Mouse (Mus musculus) heart, embryonic 12.5 days (tissue): ENCODE measurements around the gene Sh2d1b2. TPM values are rescaled to one million over a fixed set of nuclear protein-coding genes. Genes with fewer than 3 reads are reported as not detected.

Source experiments
- polyA plus RNA-seq: library from polyadenylated mRNA; unstranded; fragments of >200 nt; fragmentation: Nextera tagmentation; extraction: Ambion mirVana; gene quantifications from 2 replicates; pipeline ENCODE4 v1.2.1, GENCODE M21; 2016

Gene Sh2d1b2
- polyA plus RNA-seq, 1 experiment from 2014 or later = not detected

Other genes starting within 250 kb of the Sh2d1b2 start
- gene Ddr2, start 122.0 kb upstream of the Sh2d1b2 start, polyA plus RNA-seq = 7.6 and 7.9 TPM in 2 replicates
- 61.6 and 66.1 TPM in 2 replicates for gene Uap1, start 57.8 kb upstream of the Sh2d1b2 start, polyA plus RNA-seq
- gene Uhmk1, start 17.4 kb upstream of the Sh2d1b2 start, polyA plus RNA-seq = 13.8 and 14.6 TPM in 2 replicates
- 0.06 TPM in 1 of 2 replicates, not detected in the other for gene Sh2d1b1, start 44.6 kb downstream of the Sh2d1b2 start, polyA plus RNA-seq
- 7.1 and 8.5 TPM in 2 replicates for gene Gm7694, start 73.6 kb downstream of the Sh2d1b2 start, polyA plus RNA-seq
- gene Spata46, start 76.1 kb downstream of the Sh2d1b2 start, polyA plus RNA-seq = 1.8 and 2.2 TPM in 2 replicates